Mouse (Mus musculus): ENCODE results near the gene Kif5c.

DNA sequence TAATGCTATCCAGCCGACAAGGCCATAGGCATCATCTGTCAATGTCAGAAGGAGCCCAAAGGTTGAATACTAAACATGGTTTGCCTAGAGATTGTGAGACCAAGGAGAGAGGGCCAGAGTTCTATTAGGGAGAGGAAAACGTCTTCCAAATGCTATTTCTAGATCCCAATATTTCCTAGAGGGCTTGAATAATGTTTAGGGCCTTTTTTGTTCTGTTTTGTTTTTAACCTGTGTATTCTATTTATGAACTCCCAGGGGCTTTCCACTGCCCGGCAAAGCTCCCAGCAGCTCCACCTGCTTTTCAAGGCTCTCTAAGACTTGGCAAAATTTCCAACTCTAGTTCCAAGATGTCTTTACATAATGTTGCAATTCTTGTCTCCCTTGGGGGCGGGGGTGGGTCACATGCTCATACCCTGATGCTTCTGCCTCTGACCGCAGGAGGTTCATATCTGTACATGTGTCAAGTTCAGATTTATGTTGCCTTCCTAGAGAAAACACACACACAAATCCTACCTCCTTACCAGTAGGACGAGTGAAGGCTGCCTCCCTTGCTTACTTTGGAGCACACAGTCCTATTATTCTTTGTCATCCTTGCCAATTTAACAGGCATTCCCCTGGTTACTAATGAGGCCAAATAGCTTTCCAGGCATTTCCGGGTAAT, 18.9 kb upstream of the Kif5c start:
- TF ChIP-seq POLR2A (IDR thresholded peaks at IDR 0.05; ENCODE audit: low read depth, low read length), result no peak
- TF ChIP-seq CTCF (IDR thresholded peaks at IDR 0.05; ENCODE audit: borderline replicate concordance, insufficient read depth, low read length), result no peak
